Mouse (Mus musculus) small intestine, adult 2 months (tissue): ENCODE data around the gene Eef1e1.

ENCODE experiments used
- CTCF ChIP-seq: fragments of 200-500 bp; IDR thresholded peaks from 2 replicates; pipeline ENCODE4 v1.5.1; 2012; ENCODE audit warnings: low read depth, mild to moderate bottlenecking, control low read depth, inconsistent platforms, low read length, moderate library complexity, mixed read lengths; ENCODE audit not compliant: insufficient replicate concordance, insufficient read length; ENCODE audit errors: extremely low read depth
- POLR2A ChIP-seq: fragments of 200-500 bp; IDR thresholded peaks from 2 replicates; pipeline ENCODE4 v1.6.1; 2012; ENCODE audit warnings: low read depth, mild to moderate bottlenecking, control low read depth, inconsistent platforms, low read length, moderate library complexity

DNA sequence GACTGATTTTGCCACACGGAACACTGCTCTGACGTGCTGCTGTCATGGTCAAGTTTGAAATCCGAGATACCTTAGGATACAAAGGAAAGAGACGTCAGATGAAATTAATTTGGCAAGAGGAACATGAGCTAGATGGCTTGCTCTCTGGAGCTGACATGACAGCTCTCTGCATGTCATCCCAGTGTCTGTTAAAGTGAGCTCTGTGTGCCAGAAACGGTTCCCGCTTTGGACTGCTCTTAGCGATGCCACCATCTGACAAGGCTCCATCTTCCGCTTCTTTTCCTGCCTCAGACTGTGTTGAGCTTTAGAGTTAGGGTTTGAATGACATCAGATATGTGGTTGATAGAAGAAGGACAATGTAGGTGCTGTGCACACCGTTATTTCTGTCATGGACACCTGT lies 13.5 kb upstream of the Eef1e1 start:
- no peak for TF ChIP-seq POLR2A
- TF ChIP-seq CTCF: no peak
